Mouse (Mus musculus) heart, adult 2 months (tissue): ENCODE results near the gene Fam222a.

Experiments
- CTCF ChIP-seq: fragments of 200-600 bp; IDR thresholded peaks from 2 replicates; pipeline ENCODE4 v1.8.1; 2022; ENCODE audit warnings: antibody characterized with exemption, mild to moderate bottlenecking, moderate library complexity
- POLR2A ChIP-seq: fragments of 200-500 bp; IDR thresholded peaks from 2 replicates; pipeline ENCODE4 v1.6.1; 2011; ENCODE audit warnings: mild to moderate bottlenecking, low read depth, low read length, control low read depth; ENCODE audit not compliant: insufficient read depth

DNA sequence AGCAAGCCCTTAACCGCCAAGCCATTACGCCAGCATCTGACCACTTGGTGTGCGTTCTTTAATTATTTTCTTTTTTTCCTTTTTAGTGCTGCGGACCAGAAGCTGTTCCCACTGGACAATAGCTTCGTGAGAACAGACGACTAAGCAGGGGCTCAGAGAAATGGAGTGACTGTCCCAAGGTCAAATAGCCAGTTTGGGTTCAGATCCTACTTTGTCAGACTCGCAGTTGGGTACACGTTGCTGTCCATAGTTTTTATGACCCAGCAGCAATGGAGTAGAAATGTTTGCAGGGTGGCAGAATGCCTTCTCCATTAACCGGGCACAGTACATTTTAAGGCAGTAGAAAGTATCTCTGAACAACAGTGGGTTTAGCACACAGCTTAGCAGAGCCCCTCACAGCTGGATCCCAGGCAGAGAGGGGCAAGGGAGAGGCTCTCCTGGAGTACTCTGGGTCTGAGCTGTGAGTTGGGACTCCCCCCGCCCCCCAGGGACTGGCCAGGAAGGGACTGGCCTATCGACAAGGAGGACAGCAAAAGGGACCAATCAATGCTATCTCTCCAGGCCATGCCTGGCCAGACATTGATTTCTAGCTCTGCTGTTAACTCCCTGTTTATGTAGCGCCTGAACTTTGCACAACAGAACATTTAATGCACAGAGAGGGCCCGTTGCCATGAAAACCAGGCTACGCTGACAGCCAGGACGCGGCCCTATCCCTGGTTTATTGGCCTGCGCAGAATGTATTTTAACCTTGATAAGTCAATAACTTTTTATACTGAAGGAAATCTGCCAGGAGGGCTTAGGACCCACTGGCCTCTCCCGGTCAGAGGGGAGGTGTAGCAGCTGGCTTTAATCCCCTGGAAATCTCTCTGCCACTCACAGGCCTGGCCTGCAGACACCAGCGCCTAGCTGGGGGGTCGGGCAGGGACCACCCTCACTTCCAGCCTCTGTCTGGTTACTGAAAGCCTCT is 9.8 kb upstream of the Fam222a start:
- TF ChIP-seq CTCF (no peak), POLR2A (no peak)
